In genomic region chr11:115586403-115586802, GRCm38 (mm10) we compare ENCODE assay signal across 33 mouse cellular contexts.
"Had no signal": no experiment of that assay in that cellular context is flagged by ENCODE, and none has a peak within 500 bp of the region (broad histone marks: within the 10 kb centered on the region; RNA-seq: fewer than 3 reads in every experiment).

No protein-coding gene starts in this region.

- H3K4me1 ChIP-seq: heart, embryonic 10.5 days; heart, embryonic 12.5 days; heart, embryonic 13.5 days; heart, embryonic 15.5 days; hindbrain, embryonic 10.5 days; hindbrain, embryonic 12.5 days; hindbrain, embryonic 13.5 days; hindbrain, embryonic 15.5 days; intestine, embryonic 15.5 days; kidney, embryonic 15.5 days had no signal

- H3K27ac ChIP-seq: heart, embryonic 10.5 days; heart, embryonic 13.5 days; heart, embryonic 15.5 days; hindbrain, embryonic 10.5 days; hindbrain, embryonic 12.5 days; hindbrain, embryonic 13.5 days; hindbrain, embryonic 14.5 days; hindbrain, embryonic 15.5 days; hindbrain, postnatal 0 days; intestine, embryonic 15.5 days; kidney, embryonic 15.5 days; kidney, postnatal 0 days; layer of hippocampus, adult 2 months had no signal

- DNase-seq: heart, postnatal 10 days; heart, postnatal 14 days; heart, postnatal 36 days; heart, postnatal 4 days; kidney, adult 11 months; kidney, adult 18-20 months; kidney, adult 2 months; kidney, adult 8-10 months; kidney, adult 9 months; kidney, postnatal 10 days; kidney, postnatal 14 days; kidney, postnatal 36 days; kidney, postnatal 4 days; layer of hippocampus, adult 9-11 months; layer of hippocampus, postnatal 36 days had no signal

- H3K9me3 ChIP-seq: heart, embryonic 10.5 days; heart, embryonic 12.5 days; heart, embryonic 13.5 days; heart, embryonic 15.5 days; hindbrain, embryonic 10.5 days; hindbrain, embryonic 12.5 days; hindbrain, embryonic 13.5 days; hindbrain, embryonic 15.5 days; intestine, embryonic 15.5 days; kidney, embryonic 15.5 days had no signal

- ATAC-seq: hindbrain, embryonic 16.5 days; hindbrain, postnatal 0 days; inflammation-experienced regulatory T-cells, adult 6 months; intestine, embryonic 15.5 days; intestine, embryonic 16.5 days had no signal

- H3K27me3 ChIP-seq: heart, embryonic 12.5 days; heart, embryonic 13.5 days; heart, embryonic 15.5 days; hindbrain, embryonic 12.5 days; hindbrain, embryonic 13.5 days; hindbrain, embryonic 15.5 days; intestine, embryonic 15.5 days; kidney, embryonic 15.5 days had no signal

- H3K9ac ChIP-seq: heart, embryonic 12.5 days; heart, embryonic 13.5 days; heart, embryonic 15.5 days; hindbrain, embryonic 12.5 days; hindbrain, embryonic 13.5 days; hindbrain, embryonic 14.5 days; hindbrain, embryonic 15.5 days; intestine, embryonic 15.5 days; kidney, embryonic 15.5 days had no signal

- H3K4me3 ChIP-seq: heart, embryonic 10.5 days; heart, embryonic 12.5 days; heart, embryonic 13.5 days; heart, embryonic 15.5 days; hindbrain, embryonic 10.5 days; hindbrain, embryonic 12.5 days; hindbrain, embryonic 13.5 days; hindbrain, embryonic 15.5 days; intestine, embryonic 15.5 days; kidney, embryonic 15.5 days; layer of hippocampus, adult 2 months had no signal

- H3K4me2 ChIP-seq: heart, embryonic 11.5 days; heart, embryonic 12.5 days; heart, embryonic 13.5 days; heart, embryonic 15.5 days; hindbrain, embryonic 12.5 days; hindbrain, embryonic 13.5 days; hindbrain, embryonic 14.5 days; hindbrain, embryonic 15.5 days; intestine, embryonic 15.5 days; kidney, embryonic 15.5 days had no signal
